Mouse (Mus musculus) hindbrain, embryonic 10.5 days (tissue): ENCODE data around the gene Lct. TPM values are rescaled to one million over a fixed set of nuclear protein-coding genes. Genes with fewer than 3 reads are reported as not detected.
"Not testable (repeated sequence)": the region's sequence is repeated elsewhere in the genome, so short reads cannot be mapped to it uniquely, and the experiment has no call there.

Source experiments
- DNase-seq: peaks from one replicate; pipeline ENCODE4 v3.0.0-alpha.2; 2017; ENCODE audit warnings: low spot score
- H3K27ac ChIP-seq: fragments of 300-500 bp; sonication (generic); 2 replicates; pipeline ENCODE4 v1.5.1; 2016; ENCODE audit warnings: mild to moderate bottlenecking, moderate library complexity
- H3K27me3 ChIP-seq: fragments of 300-500 bp; sonication (generic); 2 replicates; pipeline ENCODE4 v1.6.1; 2016; ENCODE audit warnings: mild to moderate bottlenecking; ENCODE audit not compliant: poor library complexity, insufficient read depth, severe bottlenecking
- H3K36me3 ChIP-seq: fragments of 300-500 bp; sonication (generic); 2 replicates; pipeline ENCODE4 v1.6.1; 2016; ENCODE audit warnings: mild to moderate bottlenecking, moderate library complexity
- H3K4me1 ChIP-seq: fragments of 300-500 bp; sonication (generic); replicated peaks from 2 replicates; pipeline ENCODE4 v1.6.1; 2016; ENCODE audit warnings: mild to moderate bottlenecking
- H3K4me3 ChIP-seq: fragments of 300-500 bp; sonication (generic); 2 replicates; pipeline ENCODE4 v1.5.1; 2016; ENCODE audit warnings: mild to moderate bottlenecking, moderate library complexity
- H3K9me3 ChIP-seq: fragments of 300-500 bp; sonication (generic); 2 replicates; pipeline ENCODE4 v1.6.1; 2016; ENCODE audit warnings: mild to moderate bottlenecking, moderate library complexity
- WGBS: fragments of 180-500 bp; shearing (Covaris S2); methylation state at CpG from one replicate; pipeline ENCODE4 v1.1.7; 2016; 5-methylcytosine and 5-hydroxymethylcytosine counted together
- polyA plus RNA-seq: library from polyadenylated mRNA; unstranded; fragments of >200 nt; fragmentation: Nextera tagmentation; extraction: Ambion mirVana; gene quantifications from 2 replicates; pipeline ENCODE4 v1.2.1, GENCODE M21; 2016

The Lct gene
- polyA plus RNA-seq, 1 experiment from 2014 or later = 0.05 TPM

DNA sequence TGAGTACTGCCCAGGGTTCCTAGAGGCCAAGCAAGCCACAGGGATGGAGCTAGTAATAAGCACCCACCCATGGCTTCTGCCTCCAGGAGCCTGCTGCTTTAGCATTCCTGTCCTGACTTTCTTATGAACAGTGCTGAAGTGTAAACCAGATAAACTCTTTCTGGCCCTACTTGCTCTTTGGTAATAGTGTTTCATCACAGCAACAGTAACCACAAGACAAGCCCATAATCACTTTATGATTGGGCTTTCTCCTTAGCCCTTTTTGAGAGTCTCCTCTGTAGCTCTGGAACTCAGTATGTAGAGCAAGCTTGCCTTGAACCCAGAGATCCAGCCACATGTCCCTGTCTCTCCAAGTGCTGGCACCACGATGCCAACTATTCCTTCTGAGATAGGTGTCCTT is 2.2 kb upstream of the Lct start:
- no peaks in the 10 kb centered on the region for H3K4me1 ChIP-seq
- H3K27me3 ChIP-seq = no peaks in the 10 kb centered on the region
- DNase-seq = no peak
- peaks cover 95% of the 10 kb centered on the region for H3K36me3 ChIP-seq
- 95% methylated on average over 1 of the region's 1 CpGs for WGBS
- no peak overlapping the region for H3K4me3 ChIP-seq
- no peak overlapping the region for H3K27ac ChIP-seq
- H3K9me3 ChIP-seq = no peaks in the 10 kb centered on the region

DNA sequence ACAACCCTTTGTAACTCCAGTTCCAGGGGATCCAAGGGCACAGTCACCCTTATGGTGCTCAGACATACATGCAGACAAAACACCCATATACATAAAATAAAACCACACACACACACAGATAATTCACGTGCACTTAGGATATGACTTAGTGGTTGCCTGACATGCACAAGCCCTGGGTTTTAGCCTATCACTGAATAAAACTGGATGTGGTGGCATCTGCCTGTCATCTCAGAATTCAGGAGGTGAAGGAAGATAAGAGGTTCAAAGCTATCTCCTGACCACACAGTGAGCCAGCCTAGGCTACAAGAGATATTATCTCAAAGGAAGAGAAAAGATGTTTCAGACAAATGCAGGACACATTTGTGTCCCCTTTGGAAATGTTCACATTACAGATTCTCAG is 953 bp downstream of the Lct start:
- no peaks in the 10 kb centered on the region for H3K27me3 ChIP-seq
- no peak overlapping the region for H3K27ac ChIP-seq
- H3K4me3 ChIP-seq = no peak overlapping the region
- no peak for DNase-seq
- H3K36me3 ChIP-seq = peaks cover 81% of the 10 kb centered on the region
- WGBS = 89% methylated on average over 1 of the region's 1 CpGs
- no peaks in the 10 kb centered on the region for H3K9me3 ChIP-seq
- no peaks in the 10 kb centered on the region for H3K4me1 ChIP-seq

DNA sequence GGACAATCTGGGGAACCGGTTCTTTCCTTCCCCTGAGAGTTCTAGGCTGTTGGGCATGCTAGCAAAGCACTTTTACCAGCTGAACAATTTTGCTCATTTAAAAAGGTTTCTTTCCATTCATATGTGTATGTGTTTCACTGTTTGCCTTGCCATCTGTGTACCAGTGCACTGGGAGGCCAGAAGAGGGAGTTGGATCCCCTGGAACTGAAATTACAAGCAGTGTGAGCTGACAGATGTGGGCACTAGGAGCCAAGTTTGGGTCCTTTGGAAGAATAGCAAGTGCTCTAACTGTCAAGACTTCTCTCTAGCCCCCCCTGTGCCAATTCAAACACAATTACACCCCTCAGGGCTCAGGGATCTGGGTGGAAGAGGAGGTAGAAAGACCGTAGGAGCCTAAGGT is 3.3 kb downstream of the Lct start:
- H3K36me3 ChIP-seq = peaks cover 57% of the 10 kb centered on the region

DNA sequence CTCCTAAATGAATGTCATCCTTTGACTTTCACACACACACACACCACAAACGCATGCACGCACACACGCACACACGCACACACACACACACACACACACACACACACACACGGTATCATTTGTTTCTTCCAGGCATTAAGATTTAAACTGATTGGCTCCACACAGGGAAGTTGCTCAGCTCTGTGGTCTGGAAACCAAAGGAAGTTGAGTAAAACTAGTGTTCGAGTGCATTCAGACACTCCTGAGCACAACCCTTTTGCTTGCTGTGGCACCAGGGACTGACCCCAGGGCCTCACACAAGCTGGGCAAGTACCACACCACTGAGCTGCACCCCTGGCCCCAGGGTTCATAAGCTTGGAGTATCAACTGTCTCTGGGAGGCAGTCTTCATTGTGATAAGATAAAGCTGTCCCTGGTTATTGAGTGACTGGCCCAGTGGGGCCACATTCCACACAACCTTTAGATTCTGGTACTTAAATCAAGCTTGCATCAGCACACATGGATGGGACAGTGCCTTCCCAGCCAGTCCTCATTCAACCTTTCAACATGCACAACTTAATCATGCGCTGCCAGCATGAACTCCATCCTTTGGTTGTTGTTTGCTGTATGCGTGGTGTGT is 5.0 kb downstream of the Lct start:
- peaks cover 40% of the 10 kb centered on the region for H3K36me3 ChIP-seq
- WGBS = 89% methylated on average over 8 of the region's 8 CpGs
- H3K27ac ChIP-seq = no peak overlapping the region
- no peaks in the 10 kb centered on the region for H3K4me1 ChIP-seq
- DNase-seq = no peak
- no peak overlapping the region for H3K4me3 ChIP-seq
- H3K9me3 ChIP-seq = no peaks in the 10 kb centered on the region
- no peaks in the 10 kb centered on the region for H3K27me3 ChIP-seq

More for the DNA sequence above, 3.3 kb downstream of the Lct start:
- no peaks in the 10 kb centered on the region for H3K4me1 ChIP-seq
- H3K27ac ChIP-seq = no peak overlapping the region
- no peak for DNase-seq
- H3K4me3 ChIP-seq = no peak overlapping the region
- 82% methylated on average over 2 of the region's 2 CpGs for WGBS
- no peaks in the 10 kb centered on the region for H3K9me3 ChIP-seq
- H3K27me3 ChIP-seq = no peaks in the 10 kb centered on the region

DNA sequence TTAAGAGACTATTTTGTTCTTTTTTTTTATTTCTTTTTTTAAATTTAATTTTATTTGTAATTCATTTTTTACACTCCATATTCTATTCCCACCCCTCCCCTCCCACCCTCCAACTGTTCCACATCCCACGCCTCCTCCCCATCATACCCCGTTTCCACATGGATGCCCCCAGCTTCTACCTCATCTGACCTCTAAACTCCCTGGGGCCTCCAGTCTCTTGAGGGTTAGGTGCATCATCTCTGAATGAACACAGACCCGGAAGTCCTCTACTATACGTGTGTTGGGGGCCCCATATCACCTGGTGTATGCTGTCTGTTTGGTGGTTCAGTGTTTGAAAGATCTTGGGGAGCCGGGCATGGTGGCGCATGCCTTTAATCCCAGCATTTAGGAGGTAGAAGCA is 8.9 kb downstream of the Lct start:
- not testable (repeated sequence) for DNase-seq, H3K9me3 ChIP-seq, H3K4me1 ChIP-seq

DNA sequence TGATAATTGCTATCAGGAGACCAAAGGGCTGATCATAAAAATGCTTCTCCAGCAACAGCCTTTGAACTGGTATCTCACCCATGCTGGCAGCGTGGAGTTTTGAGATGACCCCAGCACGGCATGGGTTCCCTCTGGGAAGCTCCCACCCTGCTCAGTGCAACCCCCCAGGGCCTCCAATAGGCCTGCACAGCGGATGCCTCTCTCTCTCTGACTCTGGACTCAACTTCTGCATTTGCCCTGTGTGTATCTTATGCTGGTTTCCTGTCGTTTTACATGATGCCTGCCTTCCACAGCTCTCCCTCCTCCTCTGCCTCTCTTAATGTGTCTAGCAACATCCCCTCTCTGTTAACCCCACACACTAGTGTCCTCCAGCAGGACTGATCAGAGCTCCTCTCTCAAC is 13.5 kb downstream of the Lct start:
- Histone ChIP-seq H3K36me3 (peaks cover 4% of the 10 kb centered on the region; the same call in 1 of the 2 replicates), H3K9me3 (no peaks in the 10 kb centered on the region), H3K4me3 (no peak overlapping the region), H3K27me3 (no peaks in the 10 kb centered on the region), H3K27ac (no peak overlapping the region), H3K4me1 (no peaks in the 10 kb centered on the region)
- 68% methylated on average over 4 of the region's 4 CpGs for WGBS
- DNase-seq = no peak

More for the DNA sequence above, 8.9 kb downstream of the Lct start:
- H3K27ac ChIP-seq, H3K4me3 ChIP-seq, H3K27me3 ChIP-seq: not testable (repeated sequence)
- H3K36me3 ChIP-seq = peaks cover 11% of the 10 kb centered on the region
- 89% methylated on average over 6 of the region's 6 CpGs for WGBS

DNA sequence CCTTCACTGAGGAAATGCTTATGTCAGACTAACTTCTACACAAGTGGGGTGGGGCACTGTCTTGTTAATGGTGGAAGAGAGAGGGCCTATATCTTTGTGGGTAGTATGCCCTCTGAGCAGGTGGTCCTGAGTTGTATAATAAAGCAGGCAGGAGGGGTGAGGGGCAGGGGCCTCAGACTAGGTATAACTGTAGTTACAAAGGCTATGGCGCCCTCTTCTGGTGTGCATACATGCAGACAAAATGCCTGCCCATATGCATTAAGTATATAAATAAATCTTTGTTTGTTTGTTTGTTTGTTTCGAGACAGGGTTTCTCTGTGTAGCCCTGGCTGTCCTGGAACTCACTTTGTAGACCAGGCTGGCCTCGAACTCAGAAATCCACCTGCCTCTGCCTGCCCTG is 19.1 kb downstream of the Lct start:
- WGBS = 79% methylated on average over 3 of the region's 3 CpGs
- no peak overlapping the region for H3K4me3 ChIP-seq
- H3K27me3 ChIP-seq = no peaks in the 10 kb centered on the region
- peaks cover 10% of the 10 kb centered on the region for H3K36me3 ChIP-seq
- H3K4me1 ChIP-seq = no peaks in the 10 kb centered on the region
- H3K27ac ChIP-seq = no peak overlapping the region
- DNase-seq = no peak
- no peaks in the 10 kb centered on the region for H3K9me3 ChIP-seq

DNA sequence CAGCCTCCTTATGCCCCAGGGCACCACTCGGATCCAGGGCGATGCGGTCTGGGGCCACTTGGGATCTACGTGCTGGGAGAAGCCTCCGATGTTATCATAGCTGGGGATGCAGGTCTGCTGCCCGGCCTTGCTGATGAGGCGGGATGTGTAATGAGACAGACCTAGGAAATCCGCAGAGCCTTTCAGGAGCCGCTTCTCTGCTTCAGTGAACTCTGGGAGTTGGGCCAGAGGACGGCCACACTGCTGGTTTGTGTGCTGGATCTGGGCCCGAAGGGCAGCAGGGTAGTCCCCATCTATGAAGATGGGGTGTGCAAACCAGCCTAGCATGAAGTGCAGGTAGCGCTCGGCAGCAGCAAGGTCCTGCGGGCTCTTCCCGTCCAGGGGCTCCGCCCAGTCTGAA is 24.2 kb downstream of the Lct start:
- no peak overlapping the region for H3K27ac ChIP-seq
- DNase-seq = no peak
- 89% methylated on average over 16 of the region's 16 CpGs for WGBS
- H3K4me1 ChIP-seq = no peaks in the 10 kb centered on the region
- H3K4me3 ChIP-seq = no peak overlapping the region
- H3K9me3 ChIP-seq = no peaks in the 10 kb centered on the region
- no peaks in the 10 kb centered on the region for H3K27me3 ChIP-seq
- H3K36me3 ChIP-seq = peaks cover 23% of the 10 kb centered on the region

DNA sequence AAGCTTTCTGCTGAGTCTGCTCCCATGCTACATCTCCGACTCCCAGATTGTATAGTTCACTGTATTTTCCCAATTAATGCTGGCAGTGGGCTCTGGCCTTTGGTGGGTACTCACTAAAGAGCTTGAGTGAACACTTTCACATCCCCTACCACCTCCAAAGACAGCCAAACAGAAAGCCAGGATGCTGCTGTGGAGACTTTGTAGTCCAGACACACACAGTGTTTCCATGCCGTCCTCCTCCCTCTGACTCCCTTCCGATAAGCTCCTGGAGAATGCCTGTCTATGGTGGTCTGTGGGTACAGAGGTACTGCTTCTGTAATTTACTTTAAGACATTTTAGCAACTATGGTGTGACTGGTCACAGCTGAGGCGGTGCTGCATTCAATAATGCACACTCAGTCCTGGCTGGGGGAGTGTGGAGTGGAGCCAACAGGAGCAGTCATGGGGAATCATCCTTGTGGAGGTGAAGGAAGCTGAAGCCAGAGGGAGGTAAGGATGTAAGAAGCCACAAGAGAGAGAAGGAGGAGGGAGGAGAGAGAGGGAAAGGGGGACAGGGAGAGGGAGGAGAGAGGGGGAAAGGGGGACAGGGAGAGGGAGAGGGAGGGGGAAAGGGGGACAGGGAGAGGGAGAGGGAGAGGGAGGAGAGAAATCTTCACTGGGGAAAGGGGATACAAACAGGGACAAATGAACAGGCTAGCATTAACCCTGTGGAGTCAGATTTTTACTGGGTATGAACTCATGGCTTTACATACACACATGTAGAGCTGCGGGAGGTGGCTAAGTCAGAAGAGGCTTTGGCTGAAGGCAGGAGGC is 32.2 kb downstream of the Lct start:
- Histone ChIP-seq H3K9me3 (no peaks in the 10 kb centered on the region), H3K36me3 (peaks cover 5% of the 10 kb centered on the region; the same call in 1 of the 2 replicates), H3K27me3 (no peaks in the 10 kb centered on the region), H3K4me3 (no peak overlapping the region), H3K27ac (no peak overlapping the region), H3K4me1 (no peaks in the 10 kb centered on the region)
- DNase-seq = no peak
- 84% methylated on average over 5 of the region's 5 CpGs for WGBS

DNA sequence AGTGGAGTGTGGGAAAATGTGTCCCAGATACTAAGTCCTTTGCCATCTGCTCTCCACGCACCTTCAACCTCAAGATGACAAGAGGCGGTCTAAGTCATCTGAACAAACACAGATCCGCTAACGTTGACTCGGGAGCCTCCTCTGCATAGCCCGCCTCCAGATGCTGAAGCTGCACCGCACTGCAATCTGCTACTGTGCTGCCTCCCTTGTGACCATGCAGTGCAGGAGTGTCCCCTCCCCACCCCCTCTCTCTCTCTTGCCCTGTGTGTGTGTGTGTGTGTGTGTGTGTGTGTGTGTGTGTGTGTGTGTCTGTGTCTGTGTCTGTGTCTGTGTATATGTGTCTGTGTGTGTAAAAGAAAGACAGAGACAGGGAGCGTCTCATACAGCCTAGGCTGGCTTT is 32.8 kb downstream of the Lct start:
- Histone ChIP-seq H3K27me3 (no peaks in the 10 kb centered on the region), H3K9me3 (no peaks in the 10 kb centered on the region), H3K4me1 (no peaks in the 10 kb centered on the region), H3K27ac (no peak overlapping the region), H3K4me3 (no peak overlapping the region), H3K36me3 (peaks cover 7% of the 10 kb centered on the region)
- no peak for DNase-seq
- WGBS = 76% methylated on average over 8 of the region's 8 CpGs

DNA sequence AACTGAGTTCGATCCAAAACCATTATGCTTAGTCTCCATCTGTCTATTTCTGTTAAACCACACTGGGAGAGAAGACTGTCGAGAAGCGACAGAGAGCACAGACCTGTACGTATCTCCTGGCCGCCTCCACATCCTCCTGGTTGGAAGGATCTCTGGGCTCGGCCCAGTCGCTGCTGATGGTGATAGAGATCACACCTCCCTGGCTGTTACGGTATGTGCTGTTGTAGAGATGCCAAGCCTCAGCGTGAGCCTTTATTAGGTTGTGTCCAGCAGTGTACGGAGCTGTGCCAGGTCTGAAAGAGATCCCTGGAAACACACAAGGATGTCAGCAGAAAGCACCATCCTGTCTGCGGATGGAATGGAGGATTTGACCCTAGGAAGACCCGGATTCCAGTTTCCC is 34.6 kb downstream of the Lct start:
- peaks cover 9% of the 10 kb centered on the region; the same call in 1 of the 2 replicates for H3K36me3 ChIP-seq
- no peaks in the 10 kb centered on the region for H3K27me3 ChIP-seq
- DNase-seq = no peak
- no peak overlapping the region for H3K4me3 ChIP-seq
- no peaks in the 10 kb centered on the region for H3K9me3 ChIP-seq
- H3K4me1 ChIP-seq = 0 out of 2 replicates have a peak, but pooled peaks cover 3% of the 10 kb centered on the region
- no peak overlapping the region for H3K27ac ChIP-seq
- WGBS = 93% methylated on average over 12 of the region's 12 CpGs

DNA sequence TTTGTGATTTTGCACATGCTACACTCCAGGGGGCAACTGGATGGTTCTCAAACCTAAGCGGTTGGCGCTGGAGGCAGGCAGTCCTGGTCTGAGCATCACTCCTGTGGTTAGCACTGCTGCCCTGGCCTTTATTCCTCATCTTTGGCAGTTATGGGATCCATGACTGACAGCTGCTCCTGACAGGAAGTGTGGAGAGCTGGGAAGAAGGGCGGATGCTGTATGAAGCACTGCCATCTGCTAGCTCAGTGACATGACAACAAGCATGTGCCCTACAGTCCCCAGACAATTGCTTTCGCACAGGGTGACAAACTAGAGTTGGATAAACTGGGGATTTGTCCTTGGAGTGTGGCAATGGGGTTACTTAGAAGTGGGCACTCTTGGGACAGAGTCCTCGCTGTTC is 37.8 kb downstream of the Lct start:
- no peak for DNase-seq
- WGBS = 92% methylated on average over 5 of the region's 5 CpGs
- H3K9me3 ChIP-seq = no peaks in the 10 kb centered on the region

DNA sequence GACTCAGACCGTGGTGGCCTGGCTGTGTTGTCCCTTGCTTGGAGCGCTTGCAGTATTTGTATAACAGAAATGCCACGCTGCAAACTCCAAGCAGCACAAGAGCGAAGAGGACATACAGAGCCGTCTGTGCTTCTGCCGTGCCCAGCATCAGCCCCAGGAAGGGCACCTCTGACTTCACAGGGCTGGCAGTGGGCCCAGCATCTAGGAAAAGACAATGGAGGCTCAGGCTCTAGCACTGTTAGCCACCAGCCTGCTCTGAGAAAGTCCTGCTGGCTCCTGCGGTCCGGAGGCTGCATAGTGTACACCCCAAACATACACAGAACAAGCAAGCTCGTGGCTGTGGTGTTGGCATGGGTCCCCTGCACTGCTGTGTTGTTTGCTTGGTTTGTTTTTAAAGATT is 43.0 kb downstream of the Lct start:
- WGBS = 92% methylated on average over 9 of the region's 9 CpGs
- no peak overlapping the region for H3K4me3 ChIP-seq
- no peak overlapping the region for H3K27ac ChIP-seq
- H3K27me3 ChIP-seq = no peaks in the 10 kb centered on the region
- 0 out of 2 replicates have a peak, but pooled peaks cover 3% of the 10 kb centered on the region for H3K4me1 ChIP-seq
- no peak for DNase-seq
- H3K36me3 ChIP-seq = peaks cover 75% of the 10 kb centered on the region
- no peaks in the 10 kb centered on the region for H3K9me3 ChIP-seq

More for the DNA sequence above, 37.8 kb downstream of the Lct start:
- Histone ChIP-seq H3K27me3 (no peaks in the 10 kb centered on the region), H3K27ac (no peak overlapping the region), H3K4me3 (no peak overlapping the region), H3K36me3 (peaks cover 33% of the 10 kb centered on the region), H3K4me1 (0 out of 2 replicates have a peak, but pooled peaks cover 3% of the 10 kb centered on the region)
